Mouse (Mus musculus) A20 (cell line): Measurements from ENCODE around the gene Olfr1241.

Experiments used
- DNase-seq: peaks from one replicate; pipeline ENCODE4 v3.0.0-alpha.2; 2011; ENCODE audit warnings: low read depth, low spot score

Gene Olfr1241

GRCm38 (mm10) chr2:89487026-89487425 is at the start of gene Olfr1241:
Olfr1241 (minus strand) TSS chr2:89487126.
- DNase-seq = no peak

GRCm38 (mm10) chr2:89531387-89531786 is 44.5 kb upstream of the Olfr1241 start, which contains the start of gene Olfr1243:
Olfr1243 (minus strand) TSS chr2:89531487.
- no peak for DNase-seq

GRCm38 (mm10) chr2:89498235-89498634 is 11.3 kb upstream of the Olfr1241 start, which contains the start of gene Olfr1242:
Olfr1242 (minus strand) TSS chr2:89498335.
- DNase-seq = no peak

GRCm38 (mm10) chr2:89442900-89443299 is 44.0 kb downstream of the Olfr1241 start, which contains the start of gene Olfr1240:
Olfr1240 (minus strand) TSS chr2:89443000.
- no peak for DNase-seq
